Mouse (Mus musculus) limb, embryonic 14.5 days (tissue): Measurements from ENCODE around the gene Atrnl1. TPM values are rescaled to one million over a fixed set of nuclear protein-coding genes. Genes with fewer than 3 reads are reported as not detected.

ENCODE experiments used
- ATAC-seq: fragments of 200-750 bp; cut with Nextera tagmentation; 2 replicates; pipeline ENCODE4 v1.8.0; 2017; ENCODE audit warnings: low read depth, moderate number of reproducible peaks, moderate TSS enrichment; ENCODE audit not compliant: low FRiP score
- DNase-seq: peaks from one replicate; pipeline ENCODE4 v3.0.0-alpha.2; 2015; ENCODE audit warnings: low spot score
- H3K27ac ChIP-seq: fragments of 300-500 bp; sonication (generic); replicated peaks from 2 replicates; pipeline ENCODE4 v1.5.1; 2014; ENCODE audit warnings: low read depth, mild to moderate bottlenecking, low read length, moderate library complexity, mixed read lengths
- H3K27me3 ChIP-seq: fragments of 300-500 bp; sonication (generic); 2 replicates; pipeline ENCODE4 v1.6.1; 2014; ENCODE audit warnings: low read length, mixed read lengths; ENCODE audit not compliant: control insufficient read depth, insufficient read depth
- H3K36me3 ChIP-seq: fragments of 300-500 bp; sonication (generic); 2 replicates; pipeline ENCODE4 v1.6.1; 2014; ENCODE audit warnings: mild to moderate bottlenecking, low read length, moderate library complexity, mixed read lengths; ENCODE audit not compliant: control insufficient read depth, insufficient read depth
- H3K4me1 ChIP-seq: fragments of 300-500 bp; sonication (generic); 2 replicates; pipeline ENCODE4 v1.6.1; 2014; ENCODE audit warnings: antibody characterized with exemption, low read length, mixed read lengths; ENCODE audit not compliant: control insufficient read depth, insufficient read depth
- H3K4me2 ChIP-seq: fragments of 300-500 bp; sonication (generic); replicated peaks from 2 replicates; pipeline ENCODE4 v1.6.1; 2014; ENCODE audit warnings: low read depth, mild to moderate bottlenecking, low read length, moderate library complexity; ENCODE audit not compliant: severe bottlenecking
- H3K4me3 ChIP-seq: fragments of 300-500 bp; sonication (generic); replicated peaks from 2 replicates; pipeline ENCODE4 v1.5.1; 2014; ENCODE audit warnings: low read length
- H3K9ac ChIP-seq: fragments of 300-500 bp; sonication (generic); 2 replicates; pipeline ENCODE4 v1.6.1; 2014; ENCODE audit warnings: mild to moderate bottlenecking, low read depth, low read length, moderate library complexity; ENCODE audit not compliant: severe bottlenecking
- H3K9me3 ChIP-seq: fragments of 300-500 bp; sonication (generic); 2 replicates; pipeline ENCODE4 v1.6.1; 2016; ENCODE audit warnings: low read length; ENCODE audit not compliant: control insufficient read depth
- POLR2A ChIP-seq: fragments of 200-500 bp; IDR thresholded peaks from 2 replicates; pipeline ENCODE4 v1.8.0; 2012; ENCODE audit warnings: inconsistent platforms, mild to moderate bottlenecking, moderate library complexity, borderline replicate concordance; ENCODE audit not compliant: insufficient read depth, insufficient read length; ENCODE audit errors: extremely low read depth
- WGBS: fragments of 180-500 bp; shearing (Covaris S2); extraction: QIAGEN DNeasy Blood & Tissue Kit; methylation state at CpG from one replicate; pipeline ENCODE4 v1.1.7; 2014; 5-methylcytosine and 5-hydroxymethylcytosine counted together
- polyA plus RNA-seq, 2 experiments: library from polyadenylated mRNA; depleted of rRNA in 1 of 2; stranded (reverse) in 1 of 2; unstranded in 1 of 2; fragments of >200 nt; fragmentation: Nextera tagmentation in 1 of 2; extraction: Ambion mirVana in 1 of 2; gene quantifications; 2 replicates each; pipeline versions ENCODE4 v1.2.1 to v1.2.3; 2012 to 2014

Atrnl1 gene
- polyA plus RNA-seq, 2 experiments = 7.7 to 19.9 TPM

DNA sequence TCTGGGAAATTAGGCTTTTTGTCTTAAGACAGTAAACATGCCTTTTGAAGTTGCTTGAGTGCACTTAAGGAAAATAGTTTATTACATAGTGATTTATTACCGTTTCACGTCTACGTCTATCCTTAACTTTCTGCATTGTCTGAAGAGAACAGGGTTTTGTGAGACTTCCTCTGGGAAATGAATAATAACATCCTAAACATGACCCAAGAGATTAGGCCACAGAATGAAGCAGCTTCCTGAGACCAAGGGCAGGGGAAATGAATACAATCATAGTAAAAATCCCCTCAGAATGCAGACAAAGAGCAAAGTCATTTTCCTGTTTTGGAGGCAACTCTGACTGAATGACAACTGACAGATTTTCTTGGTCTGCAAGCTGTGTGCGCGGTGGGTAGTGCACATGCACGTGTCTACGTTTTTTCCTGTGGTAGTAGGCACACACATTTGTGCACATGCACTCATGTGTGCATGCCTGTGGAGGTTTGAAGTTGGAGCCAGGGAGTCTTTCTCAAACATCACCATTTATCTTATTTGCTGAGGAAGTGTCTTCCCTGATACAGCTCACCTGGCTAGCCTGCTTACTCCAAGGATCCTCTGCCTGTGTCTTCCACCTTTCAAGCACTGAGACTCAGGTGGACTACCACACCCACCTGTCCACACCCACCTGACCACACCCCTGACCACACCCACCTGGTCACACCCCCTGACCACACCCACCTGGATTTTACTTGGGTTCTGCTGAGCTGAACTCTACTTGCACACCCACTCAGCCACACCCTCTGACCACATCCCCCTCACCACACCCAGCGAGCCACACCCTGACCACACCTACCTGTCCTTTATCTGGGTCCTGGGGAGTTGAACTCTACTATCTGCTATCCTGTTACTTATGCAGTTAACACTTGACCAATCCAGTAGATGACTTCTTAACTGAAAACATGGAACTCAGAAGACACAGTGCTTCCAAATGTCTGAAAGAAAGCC lies 47.6 kb downstream of the Atrnl1 start:
- Histone ChIP-seq H3K4me1 (no peaks in the 10 kb centered on the region), H3K27me3 (no peaks in the 10 kb centered on the region), H3K36me3 (peaks cover 34% of the 10 kb centered on the region), H3K4me3 (no peak overlapping the region), H3K9ac (no peak overlapping the region), H3K27ac (no peak overlapping the region), H3K4me2 (no peak overlapping the region), H3K9me3 (no peaks in the 10 kb centered on the region)
- TF ChIP-seq POLR2A = no peak
- DNase-seq = no peak
- ATAC-seq = no peak
- WGBS = 79% methylated on average over 8 of the region's 8 CpGs

- no peak for TF ChIP-seq POLR2A
- H3K27ac ChIP-seq = no peak overlapping the region
- DNase-seq = no peak
- H3K9ac ChIP-seq = no peak overlapping the region
- no peaks in the 10 kb centered on the region for H3K9me3 ChIP-seq
- peaks cover 27% of the 10 kb centered on the region for H3K36me3 ChIP-seq
- H3K27me3 ChIP-seq = no peaks in the 10 kb centered on the region
- no peak overlapping the region for H3K4me2 ChIP-seq
- no peak for ATAC-seq
- no peak overlapping the region for H3K4me3 ChIP-seq
- H3K4me1 ChIP-seq = no peaks in the 10 kb centered on the region
- 89% methylated on average over 9 of the region's 9 CpGs for WGBS
Measured at GRCm38 (mm10) chr19:57667011-57667410, 56.2 kb downstream of the Atrnl1 start.

GRCm38 (mm10) chr19:57667946-57668345 lies 57.1 kb downstream of the Atrnl1 start:
- no peaks in the 10 kb centered on the region for H3K4me1 ChIP-seq
- no peak overlapping the region for H3K9ac ChIP-seq
- DNase-seq = no peak
- H3K36me3 ChIP-seq = peaks cover 27% of the 10 kb centered on the region
- no peak for ATAC-seq
- no peak for TF ChIP-seq POLR2A
- 91% methylated on average over 10 of the region's 10 CpGs for WGBS
- no peak overlapping the region for H3K27ac ChIP-seq
- no peaks in the 10 kb centered on the region for H3K27me3 ChIP-seq
- H3K4me2 ChIP-seq = no peak overlapping the region
- no peaks in the 10 kb centered on the region for H3K9me3 ChIP-seq
- no peak overlapping the region for H3K4me3 ChIP-seq

DNA sequence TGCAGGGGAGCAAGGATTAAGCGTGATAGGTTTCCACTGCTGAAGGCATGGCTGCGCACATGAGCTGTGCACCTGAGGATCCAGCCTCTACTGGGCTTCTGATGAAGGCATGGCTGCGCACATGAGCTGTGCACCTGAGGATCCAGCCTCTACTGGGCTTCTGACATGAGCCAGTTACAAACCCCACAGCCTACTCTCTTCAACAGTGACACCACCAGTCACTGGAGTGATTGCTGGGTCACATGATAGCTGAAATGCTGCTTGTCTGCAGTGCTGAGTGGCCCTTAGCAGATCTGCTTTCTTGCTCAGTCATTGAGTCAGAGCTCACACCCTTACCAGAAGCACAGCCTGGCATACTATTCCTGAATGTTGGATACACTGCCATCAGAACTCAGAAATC lies 68.6 kb downstream of the Atrnl1 start:
- H3K4me2 ChIP-seq = no peak overlapping the region
- no peaks in the 10 kb centered on the region for H3K4me1 ChIP-seq
- ATAC-seq (no peak), DNase-seq (no peak)
- H3K4me3 ChIP-seq = no peak overlapping the region
- TF ChIP-seq POLR2A = no peak
- no peak overlapping the region for H3K27ac ChIP-seq
- no peaks in the 10 kb centered on the region for H3K27me3 ChIP-seq
- H3K9ac ChIP-seq = no peak overlapping the region
- 95% methylated on average over 3 of the region's 3 CpGs for WGBS
- peaks cover 17% of the 10 kb centered on the region for H3K36me3 ChIP-seq
- H3K9me3 ChIP-seq = no peaks in the 10 kb centered on the region

DNA sequence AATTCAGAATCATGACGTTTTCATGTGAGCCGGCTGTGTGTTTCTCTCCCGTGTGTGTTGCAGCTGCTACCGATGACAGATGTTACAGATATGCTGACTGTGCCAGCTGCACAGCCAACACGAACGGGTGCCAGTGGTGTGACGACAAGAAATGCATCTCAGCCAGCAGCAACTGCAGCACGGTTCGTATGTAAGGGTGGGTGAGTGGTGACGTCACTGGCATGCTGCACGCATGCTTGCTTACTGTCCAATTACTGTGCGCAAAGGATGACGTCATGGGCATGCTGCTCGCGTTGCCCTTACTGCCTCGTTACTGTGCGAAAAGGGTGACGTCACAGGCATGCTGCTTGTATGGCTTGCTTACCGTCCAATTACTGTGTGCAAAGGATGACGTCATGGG lies 75.8 kb downstream of the Atrnl1 start:
- Histone ChIP-seq H3K4me2 (no peak overlapping the region), H3K36me3 (peaks cover 24% of the 10 kb centered on the region), H3K9ac (no peak overlapping the region), H3K4me3 (no peak overlapping the region), H3K27ac (no peak overlapping the region), H3K27me3 (no peaks in the 10 kb centered on the region), H3K4me1 (no peaks in the 10 kb centered on the region), H3K9me3 (no peaks in the 10 kb centered on the region)
- TF ChIP-seq POLR2A = no peak
- WGBS = 73% methylated on average over 20 of the region's 20 CpGs
- ATAC-seq (peak; percentile 70), DNase-seq (peak; percentile 16)
